Mouse (Mus musculus): Measurements from ENCODE around the gene Thbs2. TPM values are rescaled to one million over a fixed set of nuclear protein-coding genes. Genes with fewer than 3 reads are reported as not detected.
"Not testable (repeated sequence)": the region's sequence is repeated elsewhere in the genome, so short reads cannot be mapped to it uniquely, and the experiment has no call there.

The Thbs2 gene
- total and polyA plus RNA-seq, 3 experiments, result 0.05 TPM; not detected in 2

GRCm38 (mm10) chr17:14643996-14644395, 50.0 kb downstream of the Thbs2 start:
- Histone ChIP-seq H3K9me3 (replicated peaks) (no peaks in the 10 kb centered on the region), H3K4me3 (ENCODE audit: low read depth, low read length) (no peak overlapping the region), H3K36me3 (replicated peaks) (no peaks in the 10 kb centered on the region), H3K27me3 (ENCODE audit: insufficient read depth, low read length) (peaks cover 8% of the 10 kb centered on the region), H3K4me1 (ENCODE audit: insufficient read depth, low read depth, low read length) (no peaks in the 10 kb centered on the region)
- no peak for TF ChIP-seq POLR2AphosphoS5 (IDR thresholded peaks at IDR 0.05; ENCODE audit: insufficient replicate concordance, low read depth, low read length)
- TF ChIP-seq GATA1 (IDR thresholded peaks at IDR 0.05; ENCODE audit: borderline replicate concordance, low read length), result no peak
- no peak for TF ChIP-seq CTCF (IDR thresholded peaks at IDR 0.05; ENCODE audit: low read depth, low read length)
- TF ChIP-seq TAL1 (conservative IDR thresholded peaks at IDR 0.05; ENCODE audit: low read depth, low read length), result no peak
- no peak for TF ChIP-seq GATA2 (IDR thresholded peaks at IDR 0.05; ENCODE audit: borderline replicate concordance, low read depth, low read length)
- DNase-seq (ENCODE audit: low spot score) (no peak), ATAC-seq (ENCODE audit: extremely low read depth, insufficient number of reproducible peaks, low FRiP score, poor library complexity, severe bottlenecking) (no peak)

DNA sequence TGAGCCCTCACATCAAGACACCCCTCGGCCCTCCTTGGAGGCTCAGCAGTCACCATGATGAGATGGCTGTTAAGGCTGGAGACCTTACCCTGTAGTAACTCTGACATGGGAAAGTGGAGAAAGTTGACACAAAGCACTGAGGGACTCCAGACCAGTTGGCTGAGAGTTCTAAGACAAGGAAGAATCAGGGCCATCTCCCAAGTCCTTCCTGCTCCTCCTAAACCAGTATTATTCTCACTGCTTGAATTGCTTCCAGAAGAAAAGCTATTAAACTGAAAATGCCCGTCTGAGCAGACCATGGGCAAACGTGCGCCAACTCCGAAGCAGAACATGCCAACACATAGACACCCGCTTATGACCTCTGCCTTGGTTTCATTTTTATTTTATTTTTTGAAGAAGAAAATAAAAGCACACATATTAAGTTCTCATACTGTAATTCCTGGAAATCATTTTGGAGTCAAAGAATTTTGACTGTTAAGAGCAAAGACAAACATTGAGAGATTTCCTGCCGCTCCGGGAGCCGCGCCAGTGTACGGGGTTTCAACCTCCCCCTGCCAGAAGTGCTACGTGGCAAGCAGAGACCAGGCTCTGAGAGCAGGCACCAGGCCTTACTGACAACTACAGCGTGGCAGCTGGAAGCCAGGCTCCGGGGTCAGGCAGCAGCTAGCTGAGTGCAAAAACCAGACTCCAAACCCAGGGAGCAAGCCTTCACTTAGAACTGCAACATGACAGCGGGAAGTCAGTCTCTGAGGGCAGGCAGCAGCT, 53.5 kb downstream of the Thbs2 start:
- Histone ChIP-seq H3K9me3 (replicated peaks) (no peaks in the 10 kb centered on the region), H3K4me3 (ENCODE audit: low read depth, low read length) (no peak overlapping the region), H3K27me3 (ENCODE audit: insufficient read depth, low read length) (peaks cover 10% of the 10 kb centered on the region), H3K36me3 (replicated peaks) (no peaks in the 10 kb centered on the region), H3K4me1 (ENCODE audit: insufficient read depth, low read depth, low read length) (no peaks in the 10 kb centered on the region)
- DNase-seq (ENCODE audit: low spot score), result no peak
- ATAC-seq (ENCODE audit: extremely low read depth, insufficient number of reproducible peaks, low FRiP score, poor library complexity, severe bottlenecking), result no peak
- TF ChIP-seq GATA1 (IDR thresholded peaks at IDR 0.05; ENCODE audit: borderline replicate concordance, low read length) (no peak), GATA2 (IDR thresholded peaks at IDR 0.05; ENCODE audit: borderline replicate concordance, low read depth, low read length) (no peak), TAL1 (conservative IDR thresholded peaks at IDR 0.05; ENCODE audit: low read depth, low read length) (no peak), CTCF (IDR thresholded peaks at IDR 0.05; ENCODE audit: low read depth, low read length) (no peak), POLR2AphosphoS5 (IDR thresholded peaks at IDR 0.05; ENCODE audit: insufficient replicate concordance, low read depth, low read length) (no peak)

GRCm38 (mm10) chr17:14635546-14636323, 58.3 kb downstream of the Thbs2 start:
- ATAC-seq (ENCODE audit: extremely low read depth, insufficient number of reproducible peaks, low FRiP score, poor library complexity, severe bottlenecking) (no peak), DNase-seq (ENCODE audit: low spot score) (no peak)
- H3K4me1 ChIP-seq (ENCODE audit: insufficient read depth, low read depth, low read length), result no peaks in the 10 kb centered on the region
- H3K4me3 ChIP-seq (ENCODE audit: low read depth, low read length), result no peak overlapping the region
- H3K9me3 ChIP-seq (replicated peaks), result no peaks in the 10 kb centered on the region
- H3K27me3 ChIP-seq (ENCODE audit: insufficient read depth, low read length), result peaks cover 4% of the 10 kb centered on the region
- TF ChIP-seq GATA1 (IDR thresholded peaks at IDR 0.05; ENCODE audit: borderline replicate concordance, low read length) (no peak), TAL1 (conservative IDR thresholded peaks at IDR 0.05; ENCODE audit: low read depth, low read length) (no peak), POLR2AphosphoS5 (IDR thresholded peaks at IDR 0.05; ENCODE audit: insufficient replicate concordance, low read depth, low read length) (no peak), GATA2 (IDR thresholded peaks at IDR 0.05; ENCODE audit: borderline replicate concordance, low read depth, low read length) (no peak), CTCF (IDR thresholded peaks at IDR 0.05; ENCODE audit: low read depth, low read length) (no peak)
- H3K36me3 ChIP-seq (replicated peaks), result no peaks in the 10 kb centered on the region

DNA sequence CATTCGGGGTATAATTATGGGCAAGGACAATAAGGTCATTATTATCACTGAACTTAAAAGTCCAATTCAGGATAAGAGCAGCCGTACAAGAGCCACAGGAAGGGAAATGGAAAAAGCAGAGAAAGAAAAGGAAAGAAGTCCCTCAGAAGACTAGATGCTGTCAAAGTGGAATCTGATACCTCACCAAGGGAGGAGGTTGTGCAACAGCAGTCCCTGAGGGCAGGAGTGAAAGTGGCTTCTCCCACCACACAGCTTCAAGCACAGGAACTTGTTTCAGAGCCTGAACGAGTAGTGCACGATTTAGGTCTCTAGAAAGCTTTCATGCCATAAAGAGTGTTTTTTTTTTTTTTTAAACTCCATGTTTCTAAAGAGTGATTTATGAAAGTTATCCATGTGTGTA, 65.1 kb downstream of the Thbs2 start:
- H3K4me1 ChIP-seq (ENCODE audit: insufficient read depth, low read depth, low read length), result no peaks in the 10 kb centered on the region
- H3K27me3 ChIP-seq (ENCODE audit: insufficient read depth, low read length), result peaks cover 9% of the 10 kb centered on the region; the same call in 1 of the 2 replicates
- ATAC-seq (ENCODE audit: extremely low read depth, insufficient number of reproducible peaks, low FRiP score, poor library complexity, severe bottlenecking) (no peak), DNase-seq (ENCODE audit: low spot score) (no peak)
- no peak overlapping the region for H3K4me3 ChIP-seq (ENCODE audit: low read depth, low read length)
- H3K36me3 ChIP-seq (replicated peaks), result no peaks in the 10 kb centered on the region
- no peaks in the 10 kb centered on the region for H3K9me3 ChIP-seq (replicated peaks)
- no peak for TF ChIP-seq POLR2AphosphoS5 (IDR thresholded peaks at IDR 0.05; ENCODE audit: insufficient replicate concordance, low read depth, low read length)
- no peak for TF ChIP-seq CTCF (IDR thresholded peaks at IDR 0.05; ENCODE audit: low read depth, low read length)
- no peak for TF ChIP-seq TAL1 (conservative IDR thresholded peaks at IDR 0.05; ENCODE audit: low read depth, low read length)
- TF ChIP-seq GATA2 (IDR thresholded peaks at IDR 0.05; ENCODE audit: borderline replicate concordance, low read depth, low read length), result no peak
- no peak for TF ChIP-seq GATA1 (IDR thresholded peaks at IDR 0.05; ENCODE audit: borderline replicate concordance, low read length)

- Histone ChIP-seq H3K9me3 (replicated peaks) (no peaks in the 10 kb centered on the region), H3K27me3 (ENCODE audit: insufficient read depth, low read length) (peaks cover 9% of the 10 kb centered on the region; the same call in 1 of the 2 replicates), H3K36me3 (replicated peaks) (no peaks in the 10 kb centered on the region), H3K4me1 (ENCODE audit: insufficient read depth, low read depth, low read length) (no peaks in the 10 kb centered on the region), H3K4me3 (ENCODE audit: low read depth, low read length) (no peak overlapping the region)
- no peak for TF ChIP-seq CTCF (IDR thresholded peaks at IDR 0.05; ENCODE audit: low read depth, low read length)
- TF ChIP-seq POLR2AphosphoS5 (IDR thresholded peaks at IDR 0.05; ENCODE audit: insufficient replicate concordance, low read depth, low read length), result no peak
- no peak for TF ChIP-seq TAL1 (conservative IDR thresholded peaks at IDR 0.05; ENCODE audit: low read depth, low read length)
- no peak for TF ChIP-seq GATA2 (IDR thresholded peaks at IDR 0.05; ENCODE audit: borderline replicate concordance, low read depth, low read length)
- TF ChIP-seq GATA1 (IDR thresholded peaks at IDR 0.05; ENCODE audit: borderline replicate concordance, low read length), result no peak
- no peak for DNase-seq (ENCODE audit: low spot score)
- no peak for ATAC-seq (ENCODE audit: extremely low read depth, insufficient number of reproducible peaks, low FRiP score, poor library complexity, severe bottlenecking)
Observed at GRCm38 (mm10) chr17:14627828-14628338, 66.2 kb downstream of the Thbs2 start.

- Histone ChIP-seq H3K4me3 (ENCODE audit: low read depth, low read length) (no peak overlapping the region), H3K36me3 (replicated peaks) (no peaks in the 10 kb centered on the region), H3K27me3 (ENCODE audit: insufficient read depth, low read length) (peaks cover 9% of the 10 kb centered on the region; the same call in 1 of the 2 replicates), H3K9me3 (replicated peaks) (no peaks in the 10 kb centered on the region), H3K4me1 (ENCODE audit: insufficient read depth, low read depth, low read length) (no peaks in the 10 kb centered on the region)
- TF ChIP-seq GATA2 (IDR thresholded peaks at IDR 0.05; ENCODE audit: borderline replicate concordance, low read depth, low read length), result no peak
- no peak for DNase-seq (ENCODE audit: low spot score)
- ATAC-seq (ENCODE audit: extremely low read depth, insufficient number of reproducible peaks, low FRiP score, poor library complexity, severe bottlenecking), result no peak
Observed at GRCm38 (mm10) chr17:14624433-14624832, 69.6 kb downstream of the Thbs2 start.

- not testable (repeated sequence) for DNase-seq (ENCODE audit: low spot score); H3K9me3 ChIP-seq (replicated peaks); H3K27me3 ChIP-seq (ENCODE audit: insufficient read depth, low read length); ATAC-seq (ENCODE audit: extremely low read depth, insufficient number of reproducible peaks, low FRiP score, poor library complexity, severe bottlenecking); H3K4me3 ChIP-seq (ENCODE audit: low read depth, low read length); H3K36me3 ChIP-seq (replicated peaks); H3K4me1 ChIP-seq (ENCODE audit: insufficient read depth, low read depth, low read length)
Observed at GRCm38 (mm10) chr17:14621006-14621405, 73.0 kb downstream of the Thbs2 start.
